Mouse (Mus musculus) liver, adult 2 months (tissue): ENCODE measurements around the gene Sgpp2.

Experiments
- CTCF ChIP-seq: fragments of 200-500 bp; IDR thresholded peaks from 2 replicates; pipeline ENCODE4 v1.5.1; 2011; ENCODE audit warnings: low read depth, low read length, control low read depth
- POLR2A ChIP-seq: fragments of 200-500 bp; IDR thresholded peaks from 2 replicates; pipeline ENCODE4 v1.6.1; 2011; ENCODE audit warnings: low read length, control low read depth; ENCODE audit not compliant: insufficient read depth; ENCODE audit errors: extremely low read depth

- TF ChIP-seq POLR2A (no peak), CTCF (no peak)
Measured at GRCm38 (mm10) chr1:78435967-78436366, 125.8 kb downstream of the Sgpp2 start.
